Mouse (Mus musculus) CH12.LX (cell line): Measurements from ENCODE around the gene H2-M10.6. TPM values are rescaled to one million over a fixed set of nuclear protein-coding genes. Genes with fewer than 3 reads are reported as not detected.
"Not testable (repeated sequence)": the region's sequence is repeated elsewhere in the genome, so short reads cannot be mapped to it uniquely, and the experiment has no call there.

Experiments used
- DNase-seq: peaks from one replicate; pipeline ENCODE4 v3.0.0-alpha.2; 2013; ENCODE audit errors: extremely low read depth
- H3K27ac ChIP-seq: 2 replicates; pipeline ENCODE4 v1.5.1; 2012; ENCODE audit warnings: low read depth, mild to moderate bottlenecking, control low read depth, moderate library complexity; ENCODE audit not compliant: insufficient read depth
- H3K27me3 ChIP-seq: replicated peaks from 2 replicates; pipeline ENCODE3; 2012; ENCODE audit warnings: inconsistent platforms
- H3K36me3 ChIP-seq, 2 experiments: replicated peaks in 1 of 2; 2 replicates each; pipeline versions ENCODE3 to v1.6.1; 2012; ENCODE audit warnings: inconsistent platforms in 1 of 2, low read length in 1 of 2, mild to moderate bottlenecking in 1 of 2, mixed read lengths in 1 of 2, moderate library complexity in 1 of 2; ENCODE audit not compliant: control insufficient read depth in 1 of 2, insufficient read depth in 1 of 2
- H3K4me1 ChIP-seq, 2 experiments: 2 replicates each; pipeline ENCODE4 v1.6.1; 2012; ENCODE audit warnings: inconsistent platforms in 1 of 2, moderate library complexity in 1 of 2; ENCODE audit not compliant: insufficient read depth in 2 of 2, control insufficient read depth in 1 of 2
- H3K4me2 ChIP-seq: 2 replicates; pipeline ENCODE4 v1.6.1; 2012; ENCODE audit warnings: low read depth, mild to moderate bottlenecking, control low read depth; ENCODE audit not compliant: poor library complexity, insufficient read depth, severe bottlenecking
- H3K4me3 ChIP-seq, 3 experiments: fragments of 150-350 bp in 1 of 3; sonication (generic) in 1 of 3; replicated peaks in 1 of 3; 2 replicates each; pipeline versions ENCODE3 to v1.5.1; 2011 to 2012; ENCODE audit warnings: low read depth in 2 of 3, low read length in 2 of 3, mild to moderate bottlenecking in 2 of 3, moderate library complexity in 2 of 3, control low read depth in 1 of 3, improper control_type of control experiment in 1 of 3, inconsistent platforms in 1 of 3, mixed read lengths in 1 of 3; ENCODE audit not compliant: poor library complexity in 1 of 3
- H3K79me2 ChIP-seq: replicated peaks from 2 replicates; pipeline ENCODE4 v1.6.1; 2012; ENCODE audit warnings: mild to moderate bottlenecking, moderate library complexity; ENCODE audit not compliant: control insufficient read depth, poor library complexity, insufficient read depth, severe bottlenecking; ENCODE audit errors: extremely low read depth
- H3K9ac ChIP-seq: 2 replicates; pipeline ENCODE4 v1.6.1; 2012; ENCODE audit warnings: low read depth, mild to moderate bottlenecking, control low read depth, moderate library complexity; ENCODE audit not compliant: insufficient read depth
- H3K9me3 ChIP-seq: replicated peaks from 2 replicates; pipeline ENCODE3; 2012; ENCODE audit warnings: low read length, inconsistent platforms, mixed read lengths
- CHD1 ChIP-seq: IDR thresholded peaks from 2 replicates; pipeline ENCODE4 v1.6.1; 2012; ENCODE audit warnings: low read depth, low read length, improper control_type of control experiment, inconsistent platforms
- CTCF ChIP-seq, 2 experiments: IDR thresholded peaks in 1 of 2; conservative IDR thresholded peaks in 1 of 2; 2 replicates each; pipeline ENCODE4 v1.5.1; 2011 to 2012; ENCODE audit warnings: low read depth in 2 of 2, low read length in 2 of 2, improper control_type of control experiment in 1 of 2, inconsistent platforms in 1 of 2, mild to moderate bottlenecking in 1 of 2, moderate library complexity in 1 of 2
- ETS1 ChIP-seq: conservative IDR thresholded peaks from 2 replicates; pipeline ENCODE4 v1.6.1; 2012; ENCODE audit warnings: low read depth, mild to moderate bottlenecking, inconsistent platforms, low read length, improper control_type of control experiment, moderate library complexity
- GABPA ChIP-seq: IDR thresholded peaks from 2 replicates; pipeline ENCODE4 v1.6.1; 2012; ENCODE audit warnings: low read depth, low read length, improper control_type of control experiment, inconsistent platforms; ENCODE audit not compliant: insufficient replicate concordance
- JUND ChIP-seq: conservative IDR thresholded peaks from 2 replicates; pipeline ENCODE4 v1.6.1; 2011; ENCODE audit warnings: low read depth, low read length, improper control_type of control experiment
- KAT2A ChIP-seq: IDR thresholded peaks from 2 replicates; pipeline ENCODE4 v1.6.1; 2012; ENCODE audit warnings: low read length, improper control_type of control experiment, inconsistent platforms; ENCODE audit not compliant: insufficient replicate concordance
- MAFK ChIP-seq: IDR thresholded peaks from 2 replicates; pipeline ENCODE4 v1.6.1; 2011; ENCODE audit warnings: low read length, improper control_type of control experiment; ENCODE audit not compliant: insufficient replicate concordance
- MAX ChIP-seq: IDR thresholded peaks from 2 replicates; pipeline ENCODE4 v1.6.1; 2011; ENCODE audit warnings: low read length, improper control_type of control experiment
- MAZ ChIP-seq: IDR thresholded peaks from 2 replicates; pipeline ENCODE4 v1.6.1; 2012; ENCODE audit warnings: low read depth, mild to moderate bottlenecking, inconsistent platforms, low read length, improper control_type of control experiment, moderate library complexity
- MEF2A ChIP-seq: IDR thresholded peaks from 2 replicates; pipeline ENCODE4 v1.6.1; 2014; ENCODE audit warnings: low read depth, mild to moderate bottlenecking, inconsistent platforms, low read length, improper control_type of control experiment, borderline replicate concordance
- MYC ChIP-seq: IDR thresholded peaks from 2 replicates; pipeline ENCODE4 v1.6.1; 2011; ENCODE audit warnings: low read depth, mild to moderate bottlenecking, improper control_type of control experiment, low read length
- NELFE ChIP-seq: IDR thresholded peaks from 2 replicates; pipeline ENCODE4 v1.6.1; 2011; ENCODE audit warnings: low read depth, low read length, improper control_type of control experiment
- POLR2A ChIP-seq: IDR thresholded peaks from 2 replicates; pipeline ENCODE4 v1.6.1; 2011; ENCODE audit warnings: low read depth, mild to moderate bottlenecking, improper control_type of control experiment, low read length
- POLR2AphosphoS2 ChIP-seq: IDR thresholded peaks from 2 replicates; pipeline ENCODE4 v1.6.1; 2011; ENCODE audit warnings: low read depth, low read length, improper control_type of control experiment
- RAD21 ChIP-seq: IDR thresholded peaks from 2 replicates; pipeline ENCODE4 v1.6.1; 2011; ENCODE audit warnings: low read depth, mild to moderate bottlenecking, low read length, improper control_type of control experiment, moderate library complexity
- SIN3A ChIP-seq: IDR thresholded peaks from 2 replicates; pipeline ENCODE4 v1.6.1; 2012; ENCODE audit warnings: low read length, improper control_type of control experiment, inconsistent platforms
- USF1 ChIP-seq: IDR thresholded peaks from 2 replicates; pipeline ENCODE4 v1.6.1; 2014; ENCODE audit warnings: low read depth, mild to moderate bottlenecking, inconsistent platforms, low read length, improper control_type of control experiment
- ZMIZ1 ChIP-seq: IDR thresholded peaks from 2 replicates; pipeline ENCODE4 v1.6.1; 2012; ENCODE audit warnings: low read depth, mild to moderate bottlenecking, inconsistent platforms, low read length, improper control_type of control experiment
- dilution Hi-C: fragments of 300-500 bp; cut with MboI; formaldehyde crosslinking; loops from 2 replicates; pipeline ENCODE4 v1.14.3; 2020; ENCODE audit warnings: low sequenced_read_pairs; ENCODE audit not compliant: extremely low pct_unique_long_range_greater_than_20kb, extremely low pct_ligation_motif_present
- in situ Hi-C: fragments of 300-500 bp; cut with MboI; formaldehyde crosslinking; loops from 3 replicates; pipeline ENCODE4 v1.14.3; 2019; ENCODE audit warnings: low sequenced_read_pairs, low pct_ligation_motif_present, low pct_unique_long_range_greater_than_20kb, mixed read lengths
- polyA plus RNA-seq: library from polyadenylated mRNA; unstranded; fragments of >175 nt; gene quantifications from 2 replicates; pipeline ENCODE4 v1.2.1, GENCODE M21; 2012; ENCODE audit warnings: low read depth; ENCODE audit not compliant: insufficient read length
- total RNA-seq, 2 experiments: library from RNA; depleted of rRNA; stranded (reverse); fragments of 300-350 nt in 1 of 2; fragments of >200 nt in 1 of 2; gene quantifications; 2 replicates each; pipeline ENCODE4 v1.2.3; 2012 to 2014

The H2-M10.6 gene
- total RNA-seq (2012; rRNA removed) (not detected in 2 replicates), total RNA-seq (2014; rRNA removed) (not detected in 2 replicates), polyA plus RNA-seq (0.20 and 0.27 TPM in 2 replicates)

GRCm38 (mm10) chr17:36811871-36812270, at the start of gene H2-M10.6:
Gene H2-M10.6, plus strand, starts transcription at chr17:36812171.
- H3K9ac ChIP-seq, result no peak within 1 kb of the TSS
- no peaks in the 10 kb centered on the region for H3K79me2 ChIP-seq
- H3K36me3 ChIP-seq, result no peaks in the 10 kb centered on the region
- H3K27ac ChIP-seq, result no peak within 1 kb of the TSS
- peaks cover 36% of the 10 kb centered on the region for H3K27me3 ChIP-seq
- no peak for DNase-seq
- no peak within 1 kb of the TSS for H3K4me2 ChIP-seq
- no peaks in the 10 kb centered on the region for H3K9me3 ChIP-seq
- TF ChIP-seq MAFK, result no peak
- no peak for TF ChIP-seq GABPA
- TF ChIP-seq MAX, result no peak
- no peak for TF ChIP-seq SIN3A
- TF ChIP-seq POLR2A, result no peak
- no peak for TF ChIP-seq USF1
- no peak for TF ChIP-seq NELFE
- no peak for TF ChIP-seq RAD21
- TF ChIP-seq, all 38 proteins: peak for 0
- in situ Hi-C loops (no loop called here), dilution Hi-C loops (no loop called here)
- Histone ChIP-seq H3K4me1 (no peaks in the 10 kb centered on the region), H3K4me3 (no peak within 1 kb of the TSS)

- no peak overlapping the region for H3K27ac ChIP-seq
- dilution Hi-C loops, result no loop called here
- H3K9ac ChIP-seq, result no peak overlapping the region
- TF ChIP-seq ETS1 (no peak), ZMIZ1 (no peak), POLR2AphosphoS2 (no peak), MEF2A (no peak), GABPA (no peak), USF1 (no peak), MAZ (no peak), MYC (no peak), KAT2A (no peak), JUND (no peak), CTCF (conservative IDR thresholded peaks at IDR 0.05 in 1 of 2, IDR thresholded peaks at IDR 0.05 in 1 of 2; ENCODE audit: low read depth in 2 of 2, low read length in 2 of 2) (no peak), CHD1 (no peak)
- TF ChIP-seq, all 38 proteins: peak for 0
- in situ Hi-C loops, result no loop called here
- Histone ChIP-seq H3K79me2 (no peaks in the 10 kb centered on the region), H3K4me1 (no peaks in the 10 kb centered on the region), H3K9me3 (no peaks in the 10 kb centered on the region), H3K36me3 (no peaks in the 10 kb centered on the region), H3K4me3 (no peak overlapping the region), H3K4me2 (no peak overlapping the region), H3K27me3 (peaks cover 1% of the 10 kb centered on the region)
- no peak for DNase-seq
Observed at GRCm38 (mm10) chr17:36763816-36764215, 48.2 kb upstream of the H2-M10.6 start.

- H3K27ac ChIP-seq, H3K36me3 ChIP-seq, H3K4me3 ChIP-seq, in situ Hi-C loops, H3K79me2 ChIP-seq, H3K9me3 ChIP-seq, dilution Hi-C loops, H3K4me2 ChIP-seq, H3K4me1 ChIP-seq, H3K9ac ChIP-seq, H3K27me3 ChIP-seq, DNase-seq: not testable (repeated sequence)
Observed at GRCm38 (mm10) chr17:36764244-36764643, 47.7 kb upstream of the H2-M10.6 start.

GRCm38 (mm10) chr17:36765403-36765802, 46.6 kb upstream of the H2-M10.6 start:
- H3K27me3 ChIP-seq, dilution Hi-C loops, H3K27ac ChIP-seq, H3K9ac ChIP-seq, H3K9me3 ChIP-seq, DNase-seq, H3K4me1 ChIP-seq, in situ Hi-C loops, H3K4me3 ChIP-seq, H3K4me2 ChIP-seq, H3K36me3 ChIP-seq, H3K79me2 ChIP-seq: not testable (repeated sequence)
